Mouse (Mus musculus): ENCODE results near the gene Cbs.

- TF ChIP-seq POLR2A (IDR thresholded peaks at IDR 0.05; ENCODE audit: insufficient read depth, low read depth, low read length) (no peak), CTCF (IDR thresholded peaks at IDR 0.05; ENCODE audit: insufficient read depth, low read depth, low read length) (no peak)
Measured at GRCm38 (mm10) chr17:31623101-31623500, 13.9 kb downstream of the Cbs start.

Data from olfactory bulb, adult 2 months (tissue).